ENCODE assay signal across 8 mouse cellular contexts in the genomic region with DNA sequence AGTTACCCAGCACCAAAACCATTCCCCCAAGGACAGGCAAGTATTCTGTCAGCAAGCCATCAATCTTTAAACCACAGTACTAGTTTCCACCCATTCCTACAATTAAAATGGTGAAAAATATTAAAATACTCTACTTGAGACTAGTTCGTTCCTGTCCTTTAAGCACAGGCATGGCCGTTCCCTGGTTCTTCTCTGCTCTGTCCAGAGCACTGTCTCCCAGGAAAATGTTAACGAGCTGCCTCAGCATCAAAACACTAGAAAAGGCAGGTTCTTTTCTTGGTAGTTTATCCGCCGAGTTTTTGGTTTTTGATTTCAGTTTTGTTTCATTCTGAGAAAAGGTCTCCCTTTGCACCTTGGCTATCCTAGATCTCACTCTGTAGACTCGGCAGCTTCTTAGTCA.
"Had no signal": no experiment of that assay in that cellular context is flagged by ENCODE, and none has a peak within 500 bp of the region (broad histone marks: within the 10 kb centered on the region; RNA-seq: fewer than 3 reads in every experiment).

No protein-coding gene starts in this region.

- DNase-seq: lung, embryonic 14.5 days; lung, postnatal 10 days; lung, postnatal 4 days; right cerebral cortex, postnatal 14 days; right cerebral cortex, postnatal 4 days; thymus, adult 2 months; thymus, postnatal 25 days; thymus, postnatal 4 days had no signal
